Mouse (Mus musculus) MEL (cell line): ENCODE data around the gene Zfp85. TPM values are rescaled to one million over a fixed set of nuclear protein-coding genes. Genes with fewer than 3 reads are reported as not detected.
A peak's percentile ranks its signal among the peaks of the same experiment; 100 is the strongest.

ENCODE experiments used
- DNase-seq: peaks from one replicate; pipeline ENCODE4 v3.0.0; 2011; ENCODE audit warnings: low read depth, low spot score
- H3K27ac ChIP-seq: 2 replicates; pipeline ENCODE4 v1.5.1; 2012; ENCODE audit warnings: low read depth, mild to moderate bottlenecking, control low read depth, low read length, moderate library complexity; ENCODE audit not compliant: control insufficient read depth
- H3K27me3 ChIP-seq, 2 experiments: fragments of 150-350 bp in 1 of 2; sonication (generic) in 1 of 2; 2 replicates each; pipeline ENCODE4 v1.6.1; 2012; ENCODE audit warnings: low read length in 2 of 2, mild to moderate bottlenecking in 2 of 2, improper control_type of control experiment in 1 of 2, moderate library complexity in 1 of 2; ENCODE audit not compliant: insufficient read depth in 2 of 2, control insufficient read depth in 1 of 2
- H3K36me3 ChIP-seq, 2 experiments: 2 replicates each; pipeline ENCODE4 v1.6.1; 2012 to 2014; ENCODE audit warnings: low read length in 2 of 2, improper control_type of control experiment in 1 of 2, inconsistent platforms in 1 of 2, mild to moderate bottlenecking in 1 of 2; ENCODE audit not compliant: insufficient read depth in 2 of 2, control insufficient read depth in 1 of 2
- H3K4me1 ChIP-seq, 2 experiments: fragments of 150-350 bp in 1 of 2; sonication (generic) in 1 of 2; 2 replicates each; pipeline ENCODE4 v1.6.1; 2012; ENCODE audit warnings: low read length in 2 of 2, improper control_type of control experiment in 1 of 2, mild to moderate bottlenecking in 1 of 2; ENCODE audit not compliant: insufficient read depth in 2 of 2, control insufficient read depth in 1 of 2
- H3K4me3 ChIP-seq, 2 experiments: fragments of 150-350 bp in 1 of 2; sonication (generic) in 1 of 2; 2 replicates each; pipeline ENCODE4 v1.5.1; 2012; ENCODE audit warnings: low read depth in 2 of 2, low read length in 2 of 2, mild to moderate bottlenecking in 2 of 2, moderate library complexity in 2 of 2, control low read depth in 1 of 2, improper control_type of control experiment in 1 of 2; ENCODE audit not compliant: control insufficient read depth in 1 of 2, insufficient read depth in 1 of 2
- H3K79me2 ChIP-seq: 2 replicates; pipeline ENCODE4 v1.6.1; 2012; ENCODE audit warnings: mild to moderate bottlenecking, low read length, moderate library complexity; ENCODE audit not compliant: control insufficient read depth, poor library complexity, insufficient read depth
- H3K9ac ChIP-seq: 2 replicates; pipeline ENCODE4 v1.6.1; 2012; ENCODE audit warnings: low read depth, mild to moderate bottlenecking, control low read depth, low read length, moderate library complexity; ENCODE audit not compliant: control insufficient read depth, poor library complexity, severe bottlenecking
- H3K9me3 ChIP-seq: fragments of 150-350 bp; sonication (generic); replicated peaks from 2 replicates; pipeline ENCODE4 v1.6.1; 2012; ENCODE audit warnings: mild to moderate bottlenecking, low read length, improper control_type of control experiment, moderate library complexity; ENCODE audit not compliant: insufficient read depth
- CHD1 ChIP-seq: IDR thresholded peaks from 2 replicates; pipeline ENCODE4 v1.6.1; 2012; ENCODE audit warnings: low read depth, mild to moderate bottlenecking, inconsistent platforms, low read length, improper control_type of control experiment
- CTCF ChIP-seq, 3 experiments: IDR thresholded peaks in 2 of 3; conservative IDR thresholded peaks in 1 of 3; 2 replicates each; pipeline ENCODE4 v1.5.1; 2011 to 2012; ENCODE audit warnings: low read length in 3 of 3, low read depth in 2 of 3, mild to moderate bottlenecking in 2 of 3, improper control_type of control experiment in 1 of 3, inconsistent platforms in 1 of 3, mixed read lengths in 1 of 3, moderate library complexity in 1 of 3; ENCODE audit not compliant: control insufficient read depth in 1 of 3, insufficient read depth in 1 of 3, poor library complexity in 1 of 3, severe bottlenecking in 1 of 3
- E2F4 ChIP-seq: IDR thresholded peaks from 2 replicates; pipeline ENCODE4 v1.6.1; 2011; ENCODE audit warnings: low read depth, low read length, improper control_type of control experiment, borderline replicate concordance
- EP300 ChIP-seq, 2 experiments: IDR thresholded peaks; 2 replicates each; pipeline ENCODE4 v1.6.1; 2011; ENCODE audit warnings: improper control_type of control experiment in 2 of 2, low read length in 2 of 2, low read depth in 1 of 2, mild to moderate bottlenecking in 1 of 2
- GABPA ChIP-seq: IDR thresholded peaks from 2 replicates; pipeline ENCODE4 v1.6.1; 2012; ENCODE audit warnings: low read depth, mild to moderate bottlenecking, inconsistent platforms, low read length, improper control_type of control experiment, moderate library complexity
- HCFC1 ChIP-seq: IDR thresholded peaks from 2 replicates; pipeline ENCODE4 v1.6.1; 2012; ENCODE audit warnings: low read depth, mild to moderate bottlenecking, inconsistent platforms, low read length, improper control_type of control experiment, moderate library complexity
- JUND ChIP-seq: IDR thresholded peaks from 2 replicates; pipeline ENCODE4 v1.6.1; 2011; ENCODE audit warnings: low read depth, mild to moderate bottlenecking, improper control_type of control experiment, low read length
- KAT2A ChIP-seq: conservative IDR thresholded peaks from 2 replicates; pipeline ENCODE4 v1.6.1; 2012; ENCODE audit warnings: low read depth, low read length, improper control_type of control experiment, inconsistent platforms
- MAX ChIP-seq: IDR thresholded peaks from 2 replicates; pipeline ENCODE4 v1.6.1; 2011; ENCODE audit warnings: low read length, improper control_type of control experiment
- MAZ ChIP-seq: IDR thresholded peaks from 2 replicates; pipeline ENCODE4 v1.6.1; 2012; ENCODE audit warnings: low read depth, mild to moderate bottlenecking, inconsistent platforms, low read length, improper control_type of control experiment
- MYB ChIP-seq: IDR thresholded peaks from 2 replicates; pipeline ENCODE4 v1.6.1; 2011; ENCODE audit warnings: mild to moderate bottlenecking, low read depth, low read length, improper control_type of control experiment
- NELFE ChIP-seq: IDR thresholded peaks from 2 replicates; pipeline ENCODE4 v1.6.1; 2011; ENCODE audit warnings: low read depth, low read length, improper control_type of control experiment
- POLR2AphosphoS2 ChIP-seq: IDR thresholded peaks from 2 replicates; pipeline ENCODE4 v1.6.1; 2011; ENCODE audit warnings: low read length, improper control_type of control experiment
- RCOR1 ChIP-seq: IDR thresholded peaks from 2 replicates; pipeline ENCODE4 v1.6.1; 2012; ENCODE audit warnings: low read depth, mild to moderate bottlenecking, inconsistent platforms, low read length, improper control_type of control experiment
- TBP ChIP-seq: IDR thresholded peaks from 2 replicates; pipeline ENCODE4 v1.8.0; 2011; ENCODE audit warnings: low read depth, low read length, improper control_type of control experiment
- TCF12 ChIP-seq: IDR thresholded peaks from 2 replicates; pipeline ENCODE4 v1.6.1; 2014; ENCODE audit warnings: low read depth, mild to moderate bottlenecking, inconsistent platforms, low read length, improper control_type of control experiment, moderate library complexity
- UBTF ChIP-seq: IDR thresholded peaks from 2 replicates; pipeline ENCODE4 v1.6.1; 2012; ENCODE audit warnings: low read depth, mild to moderate bottlenecking, inconsistent platforms, low read length, improper control_type of control experiment, moderate library complexity, borderline replicate concordance; ENCODE audit not compliant: insufficient read depth
- USF2 ChIP-seq, 2 experiments: IDR thresholded peaks; 2 replicates each; pipeline ENCODE4 v1.6.1; 2011 to 2012; ENCODE audit warnings: improper control_type of control experiment in 2 of 2, low read length in 2 of 2, borderline replicate concordance in 1 of 2, inconsistent platforms in 1 of 2, low read depth in 1 of 2, mild to moderate bottlenecking in 1 of 2; ENCODE audit not compliant: insufficient read depth in 1 of 2
- ZC3H11A ChIP-seq: IDR thresholded peaks from 2 replicates; pipeline ENCODE4 v1.6.1; 2012; ENCODE audit warnings: low read depth, mild to moderate bottlenecking, inconsistent platforms, low read length, improper control_type of control experiment
- ZMIZ1 ChIP-seq: IDR thresholded peaks from 2 replicates; pipeline ENCODE4 v1.6.1; 2012; ENCODE audit warnings: low read depth, mild to moderate bottlenecking, inconsistent platforms, low read length, improper control_type of control experiment, moderate library complexity
- polyA plus RNA-seq, 2 experiments: library from polyadenylated mRNA; stranded (reverse) in 1 of 2; unstranded in 1 of 2; fragments of >175 nt in 1 of 2; fragments of >200 nt in 1 of 2; gene quantifications; 2 replicates each; pipeline versions ENCODE4 v1.2.1 to v1.2.4; 2012; ENCODE audit warnings: low replicate concordance in 2 of 2, low read depth in 1 of 2; ENCODE audit not compliant: insufficient read length in 2 of 2, insufficient read depth in 1 of 2, missing spikeins in 1 of 2
- total RNA-seq: library from RNA; depleted of rRNA; stranded (reverse); fragments of 300-350 nt; gene quantifications from 2 replicates; pipeline ENCODE4 v1.2.3, GENCODE M21; 2012

Zfp85 gene
- total and polyA plus RNA-seq, 3 experiments: 1.6 to 2.1 TPM; not detected in 1

DNA sequence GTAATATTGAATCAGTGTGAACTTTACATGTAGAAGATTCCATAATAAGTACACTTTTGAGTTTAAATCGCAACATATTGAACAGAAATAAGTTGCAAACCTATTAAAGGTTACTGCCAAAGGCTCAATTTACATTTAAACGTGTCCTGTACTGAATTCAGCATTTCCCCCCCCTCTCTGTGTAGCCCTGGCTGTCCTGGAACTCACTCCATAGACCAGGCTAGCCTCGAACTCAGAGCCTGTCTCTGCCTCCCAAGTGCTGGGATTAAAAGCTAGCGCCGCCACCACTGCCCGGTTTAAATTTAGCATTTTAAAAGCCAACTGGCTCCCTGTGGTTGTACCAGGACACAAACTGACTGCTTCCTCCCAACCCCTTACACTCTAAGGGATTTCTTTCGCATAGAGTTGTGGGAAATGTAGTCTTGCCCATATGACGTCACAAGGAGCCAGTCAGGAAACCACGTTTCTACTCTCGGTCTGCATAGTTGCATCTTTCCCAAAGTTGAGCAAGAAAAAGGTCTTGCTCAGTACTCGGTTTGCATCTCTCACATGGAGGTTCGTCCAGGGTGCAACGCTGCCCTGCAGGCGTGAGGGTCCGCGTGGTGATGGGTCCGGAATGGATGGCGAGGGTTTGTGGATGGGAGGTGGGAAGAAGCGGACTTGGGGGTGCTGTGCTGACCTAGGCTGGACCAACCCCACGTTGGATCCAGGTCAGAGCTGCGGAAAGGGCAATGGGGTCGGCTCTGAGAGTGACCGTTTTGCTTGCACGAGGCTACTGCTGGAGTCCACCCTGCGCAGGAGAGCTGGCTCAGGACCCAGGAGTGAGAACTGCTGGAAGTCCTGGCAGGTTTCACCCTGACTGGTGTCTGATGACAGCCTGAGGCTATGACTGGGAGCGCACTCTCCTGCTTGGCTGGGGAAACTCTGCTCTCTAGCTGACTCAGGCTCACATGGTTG is 24.5 kb upstream of the Zfp85 start, which contains the start of gene Zfp493:
TSS of gene Zfp493 (plus strand) at position 429 of the 957 bp plus-strand sequence.
- H3K79me2 ChIP-seq: no peaks in the 10 kb centered on the region
- H3K9ac ChIP-seq: no peak within 1 kb of the TSS
- TF ChIP-seq MAZ: no peak
- TF ChIP-seq HCFC1: peak; percentile 38; the same call in 1 of the 2 replicates
- no peaks in the 10 kb centered on the region for H3K9me3 ChIP-seq
- peak; percentile 17 for DNase-seq
- no peaks in the 10 kb centered on the region for H3K36me3 ChIP-seq
- no peaks in the 10 kb centered on the region for H3K4me1 ChIP-seq
- no peak within 1 kb of the TSS for H3K27ac ChIP-seq
- H3K4me3 ChIP-seq: peak within 1 kb of the TSS in 1 of 2 experiments; percentile 39; a peak in 1 of 4 replicates
- no peaks in the 10 kb centered on the region for H3K27me3 ChIP-seq

DNA sequence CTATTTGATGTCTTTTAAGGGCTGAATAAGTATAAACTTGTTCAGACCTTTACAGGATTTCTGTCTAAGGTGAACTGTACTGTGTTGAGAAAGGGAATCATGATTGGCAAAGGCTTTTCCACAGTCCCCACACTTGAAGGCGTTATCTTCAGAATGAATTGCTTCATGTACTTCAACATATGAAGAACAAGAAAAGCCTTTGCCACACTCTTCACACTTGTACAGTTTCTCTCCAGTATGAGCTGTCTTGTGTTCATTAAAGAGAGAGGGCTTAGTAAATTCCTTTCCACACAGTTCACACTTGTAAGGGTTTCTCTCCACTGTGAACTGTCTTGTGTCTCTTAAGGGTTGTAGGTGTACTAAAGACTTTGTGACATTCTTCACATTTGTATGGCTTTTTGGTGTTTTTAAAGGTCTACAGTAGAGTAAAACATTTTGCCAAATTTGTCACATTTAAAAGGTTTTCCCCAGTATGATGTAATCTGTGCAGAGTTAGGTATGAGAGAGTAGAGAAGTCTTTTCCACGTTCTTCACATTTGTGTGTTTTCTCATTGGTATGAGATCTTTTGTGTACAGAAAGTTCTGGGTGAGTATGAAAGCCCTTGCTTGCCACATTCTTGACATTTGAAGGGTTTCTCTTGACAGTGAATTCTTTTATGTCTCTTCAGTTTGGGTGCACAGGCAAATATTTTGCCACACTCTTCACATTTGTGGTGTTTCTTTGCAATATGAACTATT is 8.2 kb upstream of the Zfp85 start:
- Histone ChIP-seq H3K36me3 (no peaks in the 10 kb centered on the region), H3K9ac (no peak overlapping the region), H3K4me3 (no peak overlapping the region), H3K9me3 (no peaks in the 10 kb centered on the region), H3K79me2 (no peaks in the 10 kb centered on the region), H3K27me3 (no peaks in the 10 kb centered on the region; a peak in 1 of 4 replicates), H3K4me1 (no peaks in the 10 kb centered on the region), H3K27ac (no peak overlapping the region)
- no peak for TF ChIP-seq NELFE
- TF ChIP-seq POLR2AphosphoS2: no peak
- no peak for TF ChIP-seq ZC3H11A
- TF ChIP-seq TCF12: no peak
- no peak for TF ChIP-seq E2F4
- TF ChIP-seq TBP: no peak
- no peak for TF ChIP-seq HCFC1
- no peak for TF ChIP-seq JUND
- no peak for TF ChIP-seq GABPA
- no peak for TF ChIP-seq KAT2A
- no peak for DNase-seq

DNA sequence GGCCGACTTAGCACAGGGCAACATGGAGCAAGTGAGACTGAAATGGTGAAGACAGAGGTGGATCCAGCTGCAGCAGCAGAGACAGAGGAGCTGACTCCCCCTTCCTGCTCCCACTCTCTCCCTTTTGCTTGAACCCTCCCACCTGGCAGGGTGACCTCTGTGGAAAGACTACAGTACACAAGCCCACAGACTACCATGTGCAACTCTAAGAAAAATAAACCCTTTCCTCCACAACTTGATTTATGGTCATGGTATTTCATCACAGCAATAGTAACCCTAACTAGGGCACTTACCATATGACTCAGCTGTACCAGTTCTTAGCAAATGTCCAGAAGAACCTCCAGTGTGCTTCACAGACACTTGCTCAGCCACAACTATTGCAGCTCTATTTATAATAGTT is 4.9 kb upstream of the Zfp85 start:
- H3K9ac ChIP-seq: no peak overlapping the region
- H3K4me1 ChIP-seq: no peaks in the 10 kb centered on the region; a peak in 1 of 4 replicates
- H3K27me3 ChIP-seq: no peaks in the 10 kb centered on the region
- no peaks in the 10 kb centered on the region for H3K79me2 ChIP-seq
- no peak overlapping the region for H3K4me3 ChIP-seq
- H3K27ac ChIP-seq: no peak overlapping the region
- H3K36me3 ChIP-seq: peaks cover 0 to 3% of the 10 kb centered on the region in 2 experiments; a peak in 1 of 4 replicates
- DNase-seq: no peak
- TF ChIP-seq CTCF (IDR thresholded peaks at IDR 0.05 in 2 of 3, conservative IDR thresholded peaks at IDR 0.05 in 1 of 3; ENCODE audit: control insufficient read depth in 1 of 3, insufficient read depth in 1 of 3, low read depth in 2 of 3, low read length in 3 of 3, poor library complexity in 1 of 3, severe bottlenecking in 1 of 3) (no peak), UBTF (no peak), CHD1 (no peak), TBP (no peak), ZMIZ1 (no peak), EP300 (IDR thresholded peaks at IDR 0.05; ENCODE audit: low read depth in 1 of 2, low read length in 2 of 2) (no peak), MYB (no peak), USF2 (IDR thresholded peaks at IDR 0.05; ENCODE audit: borderline replicate concordance in 1 of 2, insufficient read depth in 1 of 2, low read depth in 1 of 2, low read length in 2 of 2) (no peak), RCOR1 (no peak), MAX (no peak)
- TF ChIP-seq, all 39 proteins: peak for 0
- H3K9me3 ChIP-seq: no peaks in the 10 kb centered on the region
